Mouse (Mus musculus) adrenal gland, postnatal 14 days (tissue): ENCODE results near the gene Rasgrf2. TPM values are rescaled to one million over a fixed set of nuclear protein-coding genes. Genes with fewer than 3 reads are reported as not detected.

ENCODE experiments used
- DNase-seq: peaks from one replicate; pipeline ENCODE4 v3.0.0; 2021; ENCODE audit warnings: mixed read lengths
- total RNA-seq: library from RNA; stranded (reverse); gene quantifications from 2 replicates; pipeline ENCODE4 v1.2.3, GENCODE M21; 2021

Rasgrf2 gene
- total RNA-seq, 1 experiment from 2014 or later: 1.3 TPM

GRCm38 (mm10) chr13:91955175-91955574 lies 176.3 kb downstream of the Rasgrf2 start:
- DNase-seq: no peak

- no peak for DNase-seq
These were observed 191.3 kb downstream of the Rasgrf2 start for GRCm38 (mm10) chr13:91940113-91940512.

GRCm38 (mm10) chr13:91938826-91939225 lies 192.6 kb downstream of the Rasgrf2 start:
- no peak for DNase-seq

- DNase-seq: no peak
These were observed 194.2 kb downstream of the Rasgrf2 start for GRCm38 (mm10) chr13:91937232-91937631.

- no peak for DNase-seq
These were observed 199.3 kb downstream of the Rasgrf2 start for GRCm38 (mm10) chr13:91932122-91932521.

GRCm38 (mm10) chr13:91929943-91930726 lies 201.3 kb downstream of the Rasgrf2 start:
- DNase-seq: no peak

- no peak for DNase-seq
These were observed 202.7 kb downstream of the Rasgrf2 start for GRCm38 (mm10) chr13:91928605-91929389.

GRCm38 (mm10) chr13:91921010-91921409 lies 210.4 kb downstream of the Rasgrf2 start:
- no peak for DNase-seq

GRCm38 (mm10) chr13:91918764-91919163 lies 212.7 kb downstream of the Rasgrf2 start:
- DNase-seq: peak; percentile 21

- DNase-seq: no peak
These were observed 213.6 kb downstream of the Rasgrf2 start for GRCm38 (mm10) chr13:91917835-91918234.

GRCm38 (mm10) chr13:91916308-91916707 lies 215.1 kb downstream of the Rasgrf2 start:
- DNase-seq: no peak

GRCm38 (mm10) chr13:91915582-91916239 lies 215.7 kb downstream of the Rasgrf2 start:
- DNase-seq: peak; percentile 31

- no peak for DNase-seq
These were observed 216.3 kb downstream of the Rasgrf2 start for GRCm38 (mm10) chr13:91915192-91915581.

- no peak for DNase-seq
These were observed 219.8 kb downstream of the Rasgrf2 start for GRCm38 (mm10) chr13:91911652-91912051.

- no peak for DNase-seq
These were observed 220.2 kb downstream of the Rasgrf2 start for GRCm38 (mm10) chr13:91911211-91911610.

- peak; percentile 90 for DNase-seq
These were observed 223.1 kb downstream of the Rasgrf2 start for GRCm38 (mm10) chr13:91908202-91908980.

- no peak for DNase-seq
These were observed 225.1 kb downstream of the Rasgrf2 start for GRCm38 (mm10) chr13:91906338-91906737.

GRCm38 (mm10) chr13:91896476-91896875 lies 235.0 kb downstream of the Rasgrf2 start:
- DNase-seq: no peak

GRCm38 (mm10) chr13:91893132-91893531 lies 238.3 kb downstream of the Rasgrf2 start:
- peak; percentile 57 for DNase-seq

GRCm38 (mm10) chr13:91890031-91890619 lies 241.3 kb downstream of the Rasgrf2 start:
- no peak for DNase-seq

- no peak for DNase-seq
These were observed 246.6 kb downstream of the Rasgrf2 start for GRCm38 (mm10) chr13:91884714-91885386.
